Mouse (Mus musculus): ENCODE data around the gene Stac2.

Gene Stac2

DNA sequence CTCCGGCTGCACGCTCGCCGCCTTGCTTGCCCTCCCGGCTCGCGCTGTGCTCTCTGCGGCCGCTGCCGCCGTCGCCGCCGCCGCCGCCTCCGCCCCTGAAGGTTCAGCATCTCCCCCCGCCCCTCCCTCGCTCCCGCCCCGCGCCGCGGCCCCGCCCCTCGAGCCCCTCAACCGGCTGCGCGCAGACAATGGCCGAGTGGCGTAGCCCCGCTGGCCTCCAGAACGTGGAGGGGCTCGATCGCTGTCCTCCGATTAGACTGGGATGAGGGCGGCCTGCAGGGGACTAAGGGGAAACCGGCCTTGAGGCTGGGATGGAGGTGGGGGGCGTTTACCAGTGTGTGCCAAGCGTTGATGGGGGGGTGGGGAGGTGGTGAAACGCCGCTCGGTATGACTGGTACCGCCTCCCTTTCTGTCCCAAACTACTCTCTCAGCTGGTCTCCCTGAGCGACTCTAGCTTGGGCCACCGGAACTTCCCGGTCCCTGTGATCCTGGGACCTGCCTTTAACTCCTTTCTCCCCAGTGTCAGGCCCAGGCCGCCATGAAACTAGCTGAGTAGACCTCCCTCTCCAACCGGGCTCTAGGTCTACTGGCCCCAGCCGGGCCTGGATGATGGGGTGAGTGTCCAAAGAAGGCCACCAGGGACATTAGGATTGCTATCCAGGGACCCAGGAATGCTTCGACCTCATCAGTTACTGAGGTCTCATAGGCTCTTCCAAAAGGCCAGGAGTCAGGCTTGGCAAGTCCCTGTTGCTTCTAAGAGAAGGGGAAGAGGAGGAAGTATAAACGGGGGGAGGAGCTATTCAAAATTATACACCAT, 30.5 kb downstream of the Stac2 start, which contains the start of gene Cacnb1:
TSS of gene Cacnb1 (minus strand) at position 480 of the 817 bp plus-strand sequence.
- in situ Hi-C loops (cut with MboI, MseI), result loop anchor here (10.0 kb wide), 1 partner anchor 1122 kb away; no protein-coding TSS in a partner anchor

DNA sequence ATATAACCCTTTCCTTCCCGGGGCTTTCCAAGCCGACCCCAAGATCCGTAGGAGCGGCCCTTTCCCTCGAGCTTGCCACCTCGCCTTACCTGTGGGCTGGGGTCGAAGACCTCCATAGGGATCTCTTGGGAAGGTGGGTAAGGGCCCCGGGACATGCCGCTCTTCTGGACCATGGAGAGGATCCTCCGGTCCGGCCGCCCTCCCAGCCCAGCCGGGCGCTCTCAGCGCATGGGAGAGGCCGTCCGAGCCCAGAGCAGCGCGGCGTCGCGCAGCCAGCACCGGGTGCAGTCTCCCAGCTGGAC, 31.1 kb downstream of the Stac2 start:
- in situ Hi-C loops (cut with MboI, MseI), result loop anchor here (10.0 kb wide), 1 partner anchor 1123 kb away; no protein-coding TSS in a partner anchor

DNA sequence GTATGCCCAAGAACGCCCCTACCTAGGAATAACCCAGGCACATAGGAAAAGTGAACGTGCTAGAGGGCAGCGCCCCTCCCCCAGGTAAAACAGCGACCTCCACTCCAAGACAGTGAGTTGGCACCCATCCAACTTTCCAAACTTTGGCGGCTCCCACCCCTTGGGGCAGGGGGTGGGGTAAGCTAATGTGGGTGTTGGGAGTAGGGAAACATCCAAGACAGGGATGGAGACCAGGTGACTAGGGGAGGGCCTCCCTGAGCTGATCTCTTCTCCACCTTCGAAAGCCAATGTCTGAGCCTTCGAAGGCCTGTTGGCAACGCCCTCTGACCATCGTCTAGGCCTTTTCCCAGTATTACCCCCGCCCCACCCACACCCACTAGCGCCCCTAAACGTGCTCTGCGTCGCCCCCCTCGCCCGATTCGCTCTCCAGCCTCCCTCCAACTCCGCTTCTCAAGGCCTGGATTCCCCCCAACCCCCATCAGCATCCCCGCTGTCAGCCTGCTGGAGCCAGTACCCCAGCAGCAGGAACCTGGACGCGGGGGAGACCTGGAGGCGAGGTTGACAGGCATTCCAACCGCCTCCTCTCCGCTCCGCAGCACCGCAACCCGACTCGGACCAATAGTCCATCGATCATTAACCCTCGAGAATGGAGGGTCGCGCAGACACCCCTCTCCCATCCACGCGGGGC, 31.6 kb downstream of the Stac2 start:
- in situ Hi-C loops (cut with MboI, MseI), result loop anchor here (10.0 kb wide), 1 partner anchor 1123 kb away; no protein-coding TSS in a partner anchor

DNA sequence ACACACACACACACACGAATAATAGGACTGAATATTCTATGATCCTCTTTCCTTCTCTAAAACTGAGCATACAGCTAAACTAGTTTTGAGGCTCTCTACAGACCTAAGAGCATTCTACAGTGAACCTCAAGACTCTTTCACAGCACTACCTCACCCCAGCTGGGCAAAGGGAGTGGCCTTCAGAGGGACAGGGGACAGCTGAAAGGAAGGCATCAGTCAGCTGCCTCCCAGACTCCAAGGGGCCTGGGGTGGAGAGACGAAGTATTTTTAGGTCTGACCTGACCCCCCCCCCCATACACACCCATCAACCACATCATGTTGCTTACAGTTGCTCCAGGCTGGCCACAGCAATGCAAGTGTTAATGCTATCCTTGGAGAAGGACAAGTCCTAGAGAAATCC, 32.1 kb downstream of the Stac2 start:
- in situ Hi-C loops (cut with MboI, MseI), result loop anchor here (10.0 kb wide), 1 partner anchor 1124 kb away; no protein-coding TSS in a partner anchor

DNA sequence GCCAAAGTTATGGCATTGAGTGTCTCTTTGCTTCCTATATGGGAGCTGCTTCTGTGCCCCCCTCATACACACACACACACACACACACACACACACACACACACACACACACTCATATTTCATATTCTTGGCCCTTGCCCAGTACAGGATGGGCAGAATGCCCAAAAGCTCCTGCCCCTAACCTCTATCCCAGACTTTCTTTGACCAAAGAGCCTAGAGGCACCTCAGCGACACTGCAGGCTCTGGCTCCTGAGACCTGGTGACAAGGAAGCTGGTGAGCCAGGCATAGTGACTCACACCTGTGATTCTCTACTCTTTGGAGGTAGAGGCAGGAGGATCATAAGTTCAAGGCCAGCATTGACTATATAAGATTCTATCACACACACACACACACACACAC, 32.6 kb downstream of the Stac2 start:
- in situ Hi-C loops (cut with MboI, MseI), result loop anchor here (10.0 kb wide), 1 partner anchor 1124 kb away; no protein-coding TSS in a partner anchor

DNA sequence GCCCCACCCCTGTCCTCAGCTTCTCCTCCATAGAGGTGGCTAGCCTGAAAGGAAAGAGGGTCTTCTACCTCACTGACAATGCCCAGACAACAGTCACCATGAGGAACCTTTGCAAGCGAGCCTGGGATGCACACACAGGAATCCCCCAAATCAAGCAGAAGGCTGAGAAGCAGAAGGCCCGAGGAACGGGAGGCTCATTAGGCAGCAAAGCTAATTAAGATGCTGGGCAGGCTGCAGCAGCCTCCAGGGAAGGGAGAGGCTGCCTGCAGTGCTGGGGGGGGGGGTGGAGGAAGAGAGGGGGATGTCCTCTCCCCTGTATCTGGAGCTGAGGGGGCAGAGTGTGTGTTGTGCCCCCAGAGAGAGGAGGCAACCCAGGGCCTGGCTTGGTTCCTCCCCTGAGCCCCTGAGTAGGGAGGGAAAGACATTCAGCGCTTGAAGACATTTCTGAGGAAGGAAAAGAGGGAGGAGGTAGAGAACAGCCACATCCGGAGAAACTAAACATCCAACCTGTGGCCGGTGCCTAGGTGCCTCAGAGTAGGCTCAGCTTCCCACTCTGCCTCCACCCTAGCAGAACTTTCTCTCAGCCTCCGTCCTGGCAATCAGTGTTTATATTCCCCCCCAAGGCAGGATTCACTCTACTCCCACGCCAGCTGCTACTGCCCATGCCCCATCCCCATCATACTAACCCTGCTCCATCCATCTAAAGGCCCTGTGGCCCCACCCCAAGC, 33.2 kb downstream of the Stac2 start:
- in situ Hi-C loops (cut with MboI, MseI), result loop anchor here (10.0 kb wide), 1 partner anchor 1125 kb away; no protein-coding TSS in a partner anchor

DNA sequence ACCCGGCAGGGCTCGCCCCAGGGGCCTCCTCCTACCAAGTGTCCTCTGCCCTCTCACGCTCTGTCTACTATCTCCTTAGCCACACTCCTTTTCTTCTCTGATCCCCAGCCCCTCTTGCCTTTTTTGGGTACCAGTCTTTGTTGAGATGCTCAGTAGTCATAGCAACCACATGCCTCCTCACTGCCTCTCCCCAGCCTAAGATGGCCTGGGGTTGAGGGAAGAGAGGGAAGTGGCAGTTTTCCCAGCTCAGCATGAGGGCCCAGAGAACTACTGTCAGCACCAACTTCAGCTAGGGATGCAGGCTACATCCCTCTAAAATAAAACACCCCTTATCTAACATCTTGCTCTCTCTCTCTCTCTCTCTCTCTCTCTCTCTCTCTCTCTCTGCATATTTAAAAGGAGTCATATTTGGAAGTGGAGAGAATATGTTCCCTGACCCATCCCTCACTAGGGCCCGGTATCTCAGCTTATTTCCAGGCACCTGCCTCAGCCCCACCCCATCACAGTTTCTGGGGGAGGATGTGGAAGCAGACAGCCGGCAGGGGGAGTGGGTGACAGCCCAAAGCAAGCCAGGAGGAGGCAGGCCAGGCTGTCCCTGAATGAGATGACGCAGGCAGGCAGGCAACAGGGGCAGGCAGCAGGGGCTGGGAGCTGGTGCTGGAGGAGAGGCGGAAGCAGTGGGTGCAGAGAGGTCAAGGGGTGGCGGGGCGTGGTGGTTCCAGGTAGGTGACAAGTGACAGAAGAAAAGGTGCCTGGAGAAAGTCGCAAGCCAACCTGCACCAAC, 34.2 kb downstream of the Stac2 start:
- in situ Hi-C loops (cut with MboI, MseI), result no loop called here

DNA sequence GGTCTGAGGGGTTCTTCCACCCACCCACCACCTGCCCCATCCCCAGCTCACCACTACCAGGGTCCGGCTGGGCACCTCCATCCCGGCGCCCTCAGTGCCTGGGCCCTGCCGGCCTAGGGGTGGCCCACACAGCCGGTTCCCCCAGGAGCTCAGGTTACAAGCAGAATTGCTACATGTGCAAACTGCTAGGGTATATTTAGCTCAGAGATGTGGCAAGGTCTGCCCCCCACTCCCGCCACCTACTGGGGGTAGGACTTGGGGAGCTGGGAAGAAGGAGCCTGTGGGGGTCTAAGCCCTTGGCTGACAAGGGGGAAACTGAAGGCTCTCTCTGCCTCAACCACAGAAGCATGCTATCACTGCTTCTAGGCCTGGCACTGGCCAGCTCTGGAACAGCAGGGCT, 35.0 kb downstream of the Stac2 start:
- in situ Hi-C loops (cut with MboI, MseI), result no loop called here

DNA sequence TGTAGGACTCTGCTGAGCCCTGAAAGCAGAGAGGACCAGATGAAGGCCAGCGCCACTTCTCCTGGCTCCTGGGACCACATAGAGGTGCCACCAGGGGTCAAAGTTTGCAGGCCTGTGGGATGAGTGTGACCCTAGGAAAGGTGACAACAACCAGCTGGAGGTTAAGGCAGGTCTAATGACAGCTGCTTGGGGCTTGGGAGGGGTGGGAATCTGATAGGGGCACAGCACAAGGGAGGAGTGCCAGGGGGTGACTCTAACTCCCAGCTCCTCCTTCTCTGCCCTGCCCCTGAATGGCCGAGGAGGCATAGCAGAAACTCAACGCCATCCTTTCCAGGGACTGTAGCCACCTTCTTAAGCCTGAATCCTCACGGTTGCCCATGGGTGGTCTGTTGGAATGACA, 36.4 kb downstream of the Stac2 start:
- in situ Hi-C loops (cut with MboI, MseI), result no loop called here

DNA sequence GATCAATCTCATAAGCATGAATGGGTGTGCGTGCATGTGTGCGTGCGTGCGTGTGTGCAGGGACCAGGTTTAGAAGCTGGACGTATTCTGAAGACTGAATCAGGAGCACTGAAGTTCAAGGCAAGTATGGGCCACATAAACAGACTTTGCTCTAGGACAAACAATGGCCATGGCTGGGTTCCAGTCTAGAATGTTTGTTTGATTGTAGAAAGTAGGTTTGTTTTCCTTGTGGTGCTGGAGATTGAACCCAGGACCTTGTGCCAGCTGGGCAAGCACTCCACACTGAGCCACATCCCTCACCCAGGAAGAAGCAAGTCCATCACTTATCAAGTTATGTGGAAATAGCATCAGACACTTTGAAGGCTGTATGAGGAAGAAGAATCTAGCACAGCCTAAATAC, 37.1 kb downstream of the Stac2 start:
- in situ Hi-C loops (cut with MboI, MseI), result no loop called here

DNA sequence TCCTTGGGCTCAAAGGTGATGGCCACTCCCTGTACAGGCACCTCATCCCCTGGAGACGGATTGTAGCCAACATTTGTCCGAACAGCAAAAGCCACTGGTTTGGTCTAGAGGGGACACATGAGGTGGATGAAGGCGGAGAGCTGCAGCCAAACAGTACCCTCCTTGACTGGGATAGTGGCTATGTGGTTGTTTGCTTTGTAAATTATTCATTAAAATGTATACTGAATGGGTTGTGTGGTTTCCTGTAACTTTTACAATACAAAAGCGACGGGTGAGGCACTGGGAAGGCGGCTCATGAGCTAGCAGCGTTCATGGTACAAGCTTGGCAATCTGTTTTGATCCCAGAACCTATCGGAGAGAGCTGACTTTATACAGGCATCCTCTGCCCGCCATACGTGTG, 40.4 kb downstream of the Stac2 start:
- in situ Hi-C loops (cut with MboI, MseI), result no loop called here

DNA sequence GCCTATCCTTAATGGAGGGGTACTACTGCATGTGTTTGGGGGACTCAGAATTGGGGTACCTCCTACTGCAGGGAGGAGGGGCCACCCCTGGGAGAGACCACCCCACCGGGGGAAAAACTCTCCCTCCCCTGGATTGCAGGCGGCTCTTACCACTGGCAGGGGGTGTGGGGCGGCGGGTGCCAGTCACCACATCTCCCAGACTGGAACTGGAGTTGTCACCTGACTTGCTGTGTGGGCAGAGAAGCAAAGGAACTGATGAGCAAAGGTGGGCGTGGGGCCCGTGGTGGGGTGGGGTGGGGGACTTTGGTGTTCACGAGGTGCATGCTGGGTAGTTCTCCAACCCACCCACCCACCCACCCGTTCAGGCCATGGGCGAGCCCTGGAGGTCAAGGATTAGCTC, 41.5 kb downstream of the Stac2 start:
- in situ Hi-C loops (cut with MboI, MseI), result no loop called here

DNA sequence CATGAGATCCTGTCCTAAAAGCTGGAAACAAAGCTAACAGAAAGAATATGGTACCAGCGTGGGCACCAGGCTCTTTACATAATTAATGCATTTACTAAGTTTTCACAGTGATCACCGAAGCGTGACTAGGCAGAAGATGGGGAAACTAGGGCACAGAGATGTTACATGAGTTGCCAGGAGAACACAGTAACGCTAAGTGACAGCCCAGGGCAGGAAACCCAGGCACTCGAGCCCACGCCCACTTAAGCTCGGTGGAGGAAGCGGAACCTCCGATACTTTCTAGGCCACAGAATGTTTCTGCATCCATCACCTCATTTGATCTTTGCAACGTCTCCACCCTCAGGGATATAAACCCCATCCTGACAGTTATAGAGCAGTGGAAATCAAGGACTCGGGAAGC, 45.2 kb downstream of the Stac2 start:
- in situ Hi-C loops (cut with MboI, MseI), result no loop called here

DNA sequence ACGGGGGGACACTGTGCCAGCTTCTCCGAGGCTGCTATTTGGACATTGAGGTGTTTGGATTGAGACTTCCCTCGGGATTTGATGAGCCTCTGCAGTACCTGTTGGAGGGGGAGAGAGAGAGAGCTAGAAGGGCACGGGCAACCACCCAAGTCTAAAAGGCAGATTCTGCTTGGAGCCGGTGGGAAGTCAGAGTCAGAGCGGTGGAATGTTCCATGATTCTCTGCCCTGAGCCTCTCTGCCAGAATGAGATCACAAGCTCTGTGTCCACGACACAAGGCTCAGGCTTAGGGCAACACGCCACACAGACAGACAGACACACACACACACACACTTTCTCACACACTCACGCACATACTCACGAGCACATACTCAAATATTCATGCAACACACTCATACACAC, 47.6 kb downstream of the Stac2 start:
- in situ Hi-C loops (cut with MboI, MseI), result no loop called here

DNA sequence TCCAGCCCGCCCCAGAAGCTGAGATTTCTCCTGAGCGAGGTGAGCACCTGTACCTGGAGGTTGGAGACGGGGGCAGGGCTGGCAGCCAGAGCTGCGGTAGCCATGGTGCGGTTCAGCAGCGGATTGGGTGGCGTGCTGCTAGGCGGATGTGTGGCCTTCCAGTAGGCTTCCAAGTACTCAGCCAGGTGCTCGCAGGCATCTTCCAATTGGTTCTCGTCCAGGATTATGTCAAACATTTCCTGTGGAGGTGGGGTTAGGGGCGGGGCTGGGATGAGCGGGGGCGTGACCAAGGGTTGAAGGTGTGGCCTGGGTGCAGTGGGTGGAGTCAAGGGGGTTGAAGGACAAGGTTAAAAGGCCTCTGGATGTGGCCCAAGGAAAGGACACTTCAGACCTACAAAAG, 48.2 kb downstream of the Stac2 start:
- in situ Hi-C loops (cut with MboI, MseI), result no loop called here

DNA sequence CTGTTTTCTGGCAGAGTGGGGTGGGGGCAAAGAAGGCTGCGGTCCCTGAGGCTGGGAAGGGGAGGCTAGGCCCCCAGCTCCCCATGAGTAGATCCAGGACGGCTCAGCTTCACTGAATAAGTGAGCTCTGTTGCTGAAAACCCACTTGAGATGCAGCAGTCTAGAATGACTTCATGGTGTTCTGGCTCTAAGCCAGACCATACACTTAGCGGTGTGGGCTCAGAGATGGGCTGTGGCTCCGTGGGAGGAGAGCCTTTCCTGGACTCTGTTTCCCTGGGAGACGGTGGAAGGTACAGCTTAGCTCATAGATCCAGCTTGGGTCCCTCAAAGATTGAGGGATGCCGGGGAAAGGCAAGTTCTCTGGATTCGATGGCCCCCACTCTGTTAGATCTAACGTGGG, 49.1 kb downstream of the Stac2 start:
- in situ Hi-C loops (cut with MboI, MseI), result no loop called here

DNA sequence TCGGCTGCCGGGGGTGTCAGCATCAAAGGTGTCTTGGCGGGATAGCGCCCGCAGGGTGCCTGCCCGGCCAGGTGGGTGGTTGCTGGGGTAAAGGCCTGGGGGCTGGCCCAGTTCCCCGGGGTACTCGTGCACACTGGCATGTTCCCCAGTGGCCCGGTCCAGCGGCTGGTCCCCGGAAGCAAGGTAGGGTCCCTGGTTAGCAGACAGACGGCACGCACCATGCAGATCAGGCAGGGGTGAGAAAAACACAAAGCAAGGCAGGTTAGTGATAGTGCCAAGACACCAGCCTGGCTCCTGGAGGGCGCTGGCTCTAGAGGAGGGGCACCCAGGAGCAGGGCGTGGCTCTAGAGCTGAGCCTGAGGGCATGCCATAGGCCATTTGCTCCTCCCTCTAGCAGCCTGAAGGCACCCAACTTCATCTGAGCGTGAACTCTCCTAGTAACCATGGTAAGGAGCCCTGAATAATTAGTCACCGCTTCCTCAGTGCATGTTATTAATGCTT, 50.0 kb downstream of the Stac2 start:
- in situ Hi-C loops (cut with MboI, MseI), result no loop called here

DNA sequence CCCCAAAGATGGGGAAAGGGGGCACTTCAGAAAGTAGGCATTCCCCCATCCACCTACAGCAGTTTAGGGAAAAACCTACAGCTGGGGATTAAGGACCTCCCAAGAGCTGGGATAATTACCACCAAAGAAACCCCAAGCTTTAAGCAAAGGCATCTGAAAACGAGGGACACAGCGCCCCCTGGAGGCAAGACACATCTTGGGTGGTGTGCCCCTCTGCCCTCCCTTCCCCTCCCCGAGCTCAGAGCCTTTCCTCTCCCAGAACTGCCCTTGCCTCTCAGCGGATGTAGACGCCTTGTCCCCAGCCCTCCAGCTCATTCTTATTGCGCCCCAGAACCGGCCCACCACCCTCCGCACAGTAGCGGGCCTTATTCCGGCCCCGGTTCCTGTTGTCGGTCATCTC, 50.6 kb downstream of the Stac2 start:
- in situ Hi-C loops (cut with MboI, MseI), result no loop called here

DNA sequence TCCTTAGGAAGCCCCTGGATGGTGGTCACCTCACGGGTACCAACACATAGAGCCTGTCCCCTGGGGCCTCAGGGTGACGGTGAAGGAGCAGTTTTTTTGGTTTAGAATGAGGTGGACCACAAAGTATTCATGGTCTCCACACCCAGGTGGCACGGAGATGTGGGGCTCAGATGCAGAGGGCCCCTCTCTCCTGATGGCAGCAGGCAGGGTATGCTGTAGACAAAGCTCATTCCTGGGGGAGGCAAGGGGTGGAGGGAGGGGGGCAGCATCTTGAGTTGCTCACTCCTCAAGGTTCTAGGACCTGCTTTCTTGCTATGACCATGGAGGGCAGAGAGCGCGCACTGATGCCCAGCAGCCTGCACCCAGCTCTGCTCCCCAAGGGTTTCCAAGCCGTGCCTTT, 51.3 kb downstream of the Stac2 start:
- in situ Hi-C loops (cut with MboI, MseI), result no loop called here

DNA sequence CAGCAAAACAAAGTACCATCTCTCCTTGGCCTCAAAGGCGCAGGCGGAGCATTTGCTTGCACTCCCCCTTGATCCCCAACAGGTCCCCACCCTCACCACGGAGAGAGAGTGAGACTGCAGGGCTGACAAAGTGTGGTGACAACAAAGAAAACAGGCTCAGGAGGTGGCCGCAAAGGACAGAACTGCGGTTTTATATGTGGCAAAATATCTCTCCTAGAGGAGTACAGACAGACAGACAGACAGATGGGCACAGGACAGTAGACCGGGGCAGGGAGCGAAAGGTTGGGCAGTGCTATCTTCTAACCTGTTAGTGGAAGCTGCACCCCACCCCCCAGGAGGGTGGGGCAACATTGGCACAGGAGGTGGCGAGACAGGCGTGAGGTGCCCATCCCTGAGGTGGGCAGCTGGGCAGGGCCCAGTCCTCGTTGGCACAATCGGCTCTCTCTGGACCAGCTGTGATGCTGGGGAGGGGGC, 51.9 kb downstream of the Stac2 start:
- in situ Hi-C loops (cut with MboI, MseI), result no loop called here

Measured in regulatory T cell (primary cell).